Mouse (Mus musculus) liver, embryonic 13.5 days (tissue): ENCODE results near the gene Ciart. TPM values are rescaled to one million over a fixed set of nuclear protein-coding genes. Genes with fewer than 3 reads are reported as not detected.
A peak's percentile ranks its signal among the peaks of the same experiment; 100 is the strongest.
"Not testable (repeated sequence)": the region's sequence is repeated elsewhere in the genome, so short reads cannot be mapped to it uniquely, and the experiment has no call there.

Experiments used
- ATAC-seq: fragments of 200-750 bp; cut with Nextera tagmentation; 2 replicates; pipeline ENCODE4 v1.8.0; 2017; ENCODE audit warnings: low read depth, mild to moderate bottlenecking, moderate number of reproducible peaks, moderate library complexity
- DNase-seq: peaks from one replicate; pipeline ENCODE4 v3.0.0; 2022
- H3K27ac ChIP-seq: fragments of 300-500 bp; sonication (generic); 2 replicates; pipeline ENCODE4 v1.5.1; 2015; ENCODE audit warnings: moderate library complexity, mild to moderate bottlenecking, inconsistent platforms
- H3K27me3 ChIP-seq: fragments of 300-500 bp; sonication (generic); 2 replicates; pipeline ENCODE4 v1.6.1; 2015; ENCODE audit warnings: mild to moderate bottlenecking, inconsistent platforms
- H3K36me3 ChIP-seq: fragments of 300-500 bp; sonication (generic); 2 replicates; pipeline ENCODE4 v1.6.1; 2015; ENCODE audit warnings: mild to moderate bottlenecking, inconsistent platforms
- H3K4me1 ChIP-seq: fragments of 300-500 bp; sonication (generic); replicated peaks from 2 replicates; pipeline ENCODE4 v1.6.1; 2015; ENCODE audit warnings: inconsistent platforms
- H3K4me2 ChIP-seq: fragments of 300-500 bp; sonication (generic); 2 replicates; pipeline ENCODE4 v1.6.1; 2015; ENCODE audit warnings: inconsistent platforms, mild to moderate bottlenecking, moderate library complexity
- H3K4me3 ChIP-seq: fragments of 300-500 bp; sonication (generic); replicated peaks from 2 replicates; pipeline ENCODE4 v1.5.1; 2015; ENCODE audit warnings: mild to moderate bottlenecking, inconsistent platforms
- H3K9ac ChIP-seq: fragments of 300-500 bp; sonication (generic); 2 replicates; pipeline ENCODE4 v1.6.1; 2015; ENCODE audit warnings: mild to moderate bottlenecking, inconsistent platforms
- H3K9me3 ChIP-seq: fragments of 300-500 bp; sonication (generic); replicated peaks from 2 replicates; pipeline ENCODE4 v1.6.1; 2016; ENCODE audit warnings: inconsistent platforms
- WGBS: fragments of 180-500 bp; shearing (Covaris S2); methylation state at CpG from one replicate; pipeline ENCODE4 v1.1.7; 2015; ENCODE audit not compliant: insufficient replicate concordance; 5-methylcytosine and 5-hydroxymethylcytosine counted together
- polyA plus RNA-seq: library from polyadenylated mRNA; unstranded; fragments of >200 nt; fragmentation: Nextera tagmentation; extraction: Ambion mirVana; gene quantifications from 2 replicates; pipeline ENCODE4 v1.2.1, GENCODE M21; 2015

The Ciart gene
- polyA plus RNA-seq, 1 experiment from 2014 or later: 1.4 TPM

DNA sequence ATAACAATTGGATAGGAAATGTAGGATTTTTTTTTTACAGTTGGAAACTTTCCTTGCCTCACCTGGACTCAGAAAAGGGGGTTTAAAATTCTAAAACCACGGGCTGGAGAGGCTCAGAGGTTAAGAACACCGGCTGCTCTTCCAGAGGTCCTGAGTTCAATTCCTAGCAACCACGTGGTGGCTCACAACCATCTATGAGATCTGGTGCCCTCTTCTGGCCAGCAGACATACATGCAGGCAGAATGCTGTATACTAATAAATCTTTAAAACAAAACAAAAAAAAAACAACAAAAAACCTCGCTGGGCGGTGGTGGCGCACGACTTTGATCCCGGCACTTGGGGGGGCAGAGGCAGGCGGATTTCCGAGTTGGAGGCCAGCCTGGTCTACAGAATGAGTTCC, 20.8 kb downstream of the Ciart start:
- H3K4me2 ChIP-seq: no peak overlapping the region
- DNase-seq: no peak
- 45% methylated on average over 10 of the region's 10 CpGs for WGBS

DNA sequence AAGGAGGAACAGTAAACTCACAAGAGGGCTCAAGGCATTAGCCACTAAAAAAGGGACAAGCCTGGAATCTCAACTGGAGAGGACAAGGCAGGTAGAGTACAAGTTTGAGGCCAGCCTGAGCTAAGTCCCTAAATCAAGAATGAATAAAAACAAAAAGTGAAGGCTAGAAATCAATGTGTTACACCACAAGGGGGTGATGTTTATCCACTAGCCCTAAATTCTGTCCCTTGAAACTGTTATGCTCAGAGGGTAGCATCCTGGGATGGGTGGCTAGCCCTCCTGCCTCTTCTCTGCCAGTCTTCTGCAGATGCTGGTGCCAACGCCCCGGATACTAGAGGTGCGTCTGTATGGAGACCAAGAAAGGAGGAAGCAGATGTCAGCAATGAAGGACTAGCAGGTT, 21.7 kb downstream of the Ciart start:
- no peak for DNase-seq
- H3K27me3 ChIP-seq: no peaks in the 10 kb centered on the region
- 71% methylated on average over 3 of the region's 3 CpGs for WGBS
- no peak for ATAC-seq
- no peak overlapping the region for H3K4me3 ChIP-seq
- no peak overlapping the region for H3K27ac ChIP-seq
- H3K9me3 ChIP-seq: no peaks in the 10 kb centered on the region
- H3K9ac ChIP-seq: no peak overlapping the region
- H3K36me3 ChIP-seq: peaks cover 16% of the 10 kb centered on the region
- no peak overlapping the region for H3K4me2 ChIP-seq
- peaks cover 13% of the 10 kb centered on the region for H3K4me1 ChIP-seq

More for the DNA sequence above, 20.8 kb downstream of the Ciart start:
- Histone ChIP-seq H3K4me1 (peaks cover 14% of the 10 kb centered on the region), H3K4me3 (no peak overlapping the region), H3K9ac (no peak overlapping the region), H3K9me3 (no peaks in the 10 kb centered on the region), H3K27ac (no peak overlapping the region), H3K27me3 (no peaks in the 10 kb centered on the region), H3K36me3 (peaks cover 25% of the 10 kb centered on the region)
- no peak for ATAC-seq

DNA sequence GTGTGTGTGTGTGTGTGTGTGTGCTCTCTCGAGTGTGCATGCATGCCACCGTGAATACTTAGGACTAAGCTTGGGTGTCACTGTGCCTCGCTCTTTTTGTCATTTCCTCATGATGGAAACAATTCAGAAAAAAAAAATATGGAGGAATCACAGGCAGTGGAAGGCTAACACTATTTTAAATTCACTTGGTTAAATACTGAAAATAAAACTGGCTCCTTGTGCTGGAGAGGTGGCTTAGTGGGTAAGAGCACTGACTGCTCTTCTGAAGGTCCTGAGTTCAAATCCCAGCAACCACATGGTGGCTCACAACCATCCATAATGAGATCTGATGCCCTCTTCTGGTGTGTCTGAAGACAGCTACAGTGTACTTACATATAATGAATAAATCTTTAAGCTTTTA, 23.8 kb downstream of the Ciart start:
- not testable (repeated sequence) for H3K27me3 ChIP-seq, H3K4me2 ChIP-seq, H3K27ac ChIP-seq, ATAC-seq, DNase-seq, H3K9ac ChIP-seq, H3K4me3 ChIP-seq, H3K9me3 ChIP-seq
- Histone ChIP-seq H3K36me3 (peaks cover 12% of the 10 kb centered on the region), H3K4me1 (peaks cover 22% of the 10 kb centered on the region)
- 63% methylated on average over 3 of the region's 3 CpGs for WGBS

DNA sequence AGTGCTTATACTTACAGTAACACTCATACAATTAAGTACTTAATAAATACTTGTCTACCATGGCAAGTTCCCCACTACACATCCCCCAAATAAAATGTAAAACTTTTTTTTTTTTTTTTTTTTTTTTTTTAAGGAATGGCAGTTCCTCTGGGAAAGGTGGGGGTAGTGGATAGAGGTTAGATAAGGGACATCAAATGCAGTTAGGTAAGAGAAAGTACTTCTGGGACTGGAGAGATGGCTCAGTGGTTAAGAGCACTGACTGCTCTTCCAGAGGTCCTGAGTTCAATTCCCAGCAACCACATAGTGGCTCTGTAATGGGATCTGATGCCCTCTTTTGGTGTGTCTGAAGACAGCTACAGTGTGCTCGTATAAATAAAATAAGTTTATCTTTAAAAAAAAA, 25.0 kb downstream of the Ciart start:
- not testable (repeated sequence) for H3K4me2 ChIP-seq, H3K27me3 ChIP-seq, H3K4me3 ChIP-seq, DNase-seq, H3K27ac ChIP-seq, H3K9ac ChIP-seq, ATAC-seq, H3K9me3 ChIP-seq
- peaks cover 17% of the 10 kb centered on the region for H3K36me3 ChIP-seq
- WGBS: 64% methylated on average over 1 of the region's 1 CpGs
- H3K4me1 ChIP-seq: peaks cover 33% of the 10 kb centered on the region

DNA sequence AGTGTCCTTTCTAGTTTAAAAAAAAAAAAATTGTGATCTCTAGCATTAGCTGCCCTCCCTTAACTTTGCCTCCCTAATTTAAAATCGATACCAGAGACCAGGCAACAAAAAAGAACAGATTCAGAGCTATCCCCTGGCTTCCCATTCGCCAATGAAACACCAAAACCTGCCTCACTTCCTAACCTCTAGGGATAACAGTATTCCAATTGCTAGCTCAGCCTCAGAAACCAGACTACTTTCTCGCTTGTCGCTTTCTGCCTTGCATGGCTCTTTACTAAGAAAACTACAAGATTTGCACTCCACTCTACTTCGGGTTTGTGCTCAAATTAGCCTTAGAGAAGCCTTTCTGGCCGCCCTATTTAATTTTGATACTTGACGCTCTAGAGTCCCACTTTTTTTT, 25.9 kb downstream of the Ciart start:
- H3K4me1 ChIP-seq: peaks cover 42% of the 10 kb centered on the region
- H3K4me3 ChIP-seq: peak overlapping the region; percentile 79
- WGBS: 30% methylated on average over 7 of the region's 7 CpGs
- peak overlapping the region; percentile 84 for H3K27ac ChIP-seq
- peaks cover 26% of the 10 kb centered on the region for H3K36me3 ChIP-seq
- 0 out of 2 replicates have a peak, but pooled peaks have one; percentile 2 for ATAC-seq
- no peak for DNase-seq
- H3K4me2 ChIP-seq: peak overlapping the region; percentile 78
- no peaks in the 10 kb centered on the region for H3K27me3 ChIP-seq
- no peaks in the 10 kb centered on the region for H3K9me3 ChIP-seq
- peak overlapping the region; percentile 88 for H3K9ac ChIP-seq

DNA sequence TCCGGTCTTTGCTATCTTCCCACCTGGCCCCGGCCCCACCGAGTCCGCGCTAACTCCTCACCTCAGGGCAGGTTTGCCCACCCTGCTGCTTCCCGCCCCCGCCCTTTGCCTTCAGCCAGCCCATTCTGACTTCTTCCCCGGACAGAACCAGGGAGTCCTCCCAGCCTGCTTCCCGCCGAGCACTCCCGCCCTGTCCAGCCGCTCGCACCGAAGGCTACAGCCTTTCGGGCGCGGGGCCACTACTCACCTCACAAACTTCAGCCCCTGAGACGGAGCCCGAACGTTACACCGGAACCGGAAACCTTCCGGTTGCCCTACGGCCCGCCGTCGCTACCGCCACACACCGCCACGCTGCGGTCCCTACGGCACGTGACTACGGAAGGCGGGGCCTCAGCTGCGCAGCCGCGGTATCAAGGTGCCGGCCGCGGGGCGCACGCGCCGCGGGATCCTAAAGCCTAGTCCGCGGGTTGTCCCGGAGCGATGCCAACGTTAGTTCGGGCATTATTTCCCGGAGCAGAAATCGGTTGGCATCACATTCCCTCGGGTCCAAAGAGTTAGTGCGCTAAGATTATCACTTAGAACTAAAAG, 26.5 kb downstream of the Ciart start, which contains the start of gene Prpf3:
TSS of gene Prpf3 (minus strand) at position 384 of the 588 bp plus-strand sequence.
- H3K27ac ChIP-seq: peak within 1 kb of the TSS; percentile 84
- ATAC-seq (peak; percentile 97), DNase-seq (peak; percentile 93)
- peaks cover 47% of the 10 kb centered on the region for H3K4me1 ChIP-seq
- peak within 1 kb of the TSS; percentile 88 for H3K9ac ChIP-seq
- H3K4me2 ChIP-seq: peak within 1 kb of the TSS; percentile 78
- H3K27me3 ChIP-seq: no peaks in the 10 kb centered on the region
- peaks cover 31% of the 10 kb centered on the region for H3K36me3 ChIP-seq
- H3K9me3 ChIP-seq: no peaks in the 10 kb centered on the region
- WGBS: under 1% methylated on average over 56 of the region's 56 CpGs
- peak within 1 kb of the TSS; percentile 79 for H3K4me3 ChIP-seq

DNA sequence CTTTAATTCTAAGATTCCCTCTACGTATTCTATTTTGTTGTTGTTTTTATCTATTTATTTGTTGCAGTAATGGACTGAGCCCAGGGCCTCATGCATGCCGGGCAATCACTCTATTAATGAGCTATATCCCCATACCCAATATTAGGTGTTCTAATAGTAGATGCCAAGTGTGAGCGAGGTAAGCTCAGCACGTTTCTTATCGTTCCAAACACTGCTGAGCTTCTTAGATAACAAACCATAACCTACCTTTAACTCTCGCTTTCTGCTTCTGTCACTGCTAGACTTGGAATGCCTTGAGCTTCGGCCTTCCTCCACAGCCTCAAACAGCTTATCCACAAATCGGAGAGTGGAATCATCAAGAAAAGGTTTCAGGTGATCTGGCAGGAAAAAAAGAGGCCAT, 30.7 kb downstream of the Ciart start:
- H3K9ac ChIP-seq: peak overlapping the region; percentile 41; the same call in 1 of the 2 replicates
- peaks cover 49% of the 10 kb centered on the region for H3K4me1 ChIP-seq
- 0 out of 2 replicates have a peak, but pooled peaks have one; percentile 27 for ATAC-seq
- peaks cover 73% of the 10 kb centered on the region for H3K36me3 ChIP-seq
- no peaks in the 10 kb centered on the region for H3K27me3 ChIP-seq
- no peaks in the 10 kb centered on the region for H3K9me3 ChIP-seq
- DNase-seq: no peak
- H3K27ac ChIP-seq: peak overlapping the region; percentile 56
- peak overlapping the region; percentile 25 for H3K4me2 ChIP-seq
- no peak overlapping the region for H3K4me3 ChIP-seq
- WGBS: 48% methylated on average over 8 of the region's 8 CpGs

DNA sequence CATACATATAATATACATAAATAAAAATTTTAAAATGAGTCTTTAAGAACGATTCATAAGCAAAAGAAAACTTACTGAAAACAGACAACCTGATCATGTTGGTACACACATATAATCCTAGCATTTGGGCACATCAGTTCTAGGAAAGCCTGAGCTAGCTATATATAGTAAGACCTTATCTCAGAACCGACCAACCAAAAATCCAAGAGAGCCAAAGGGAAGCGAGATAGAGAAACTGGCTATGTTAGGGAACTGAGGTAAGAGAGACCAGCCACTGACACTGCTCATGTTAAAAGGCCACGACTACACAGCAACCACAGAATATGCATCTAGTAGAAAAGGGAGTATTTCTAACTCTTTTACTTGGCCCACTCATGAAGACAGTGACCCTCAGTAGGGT, 31.4 kb downstream of the Ciart start:
- Histone ChIP-seq H3K4me1 (peaks cover 46% of the 10 kb centered on the region), H3K9me3 (no peaks in the 10 kb centered on the region), H3K27ac (peak overlapping the region; percentile 56), H3K4me3 (no peak overlapping the region), H3K9ac (peak overlapping the region; percentile 41; the same call in 1 of the 2 replicates), H3K4me2 (peak overlapping the region; percentile 25), H3K36me3 (peaks cover 80% of the 10 kb centered on the region), H3K27me3 (no peaks in the 10 kb centered on the region)
- DNase-seq (no peak), ATAC-seq (peak; percentile 66)
- WGBS: 27% methylated on average over 4 of the region's 4 CpGs

DNA sequence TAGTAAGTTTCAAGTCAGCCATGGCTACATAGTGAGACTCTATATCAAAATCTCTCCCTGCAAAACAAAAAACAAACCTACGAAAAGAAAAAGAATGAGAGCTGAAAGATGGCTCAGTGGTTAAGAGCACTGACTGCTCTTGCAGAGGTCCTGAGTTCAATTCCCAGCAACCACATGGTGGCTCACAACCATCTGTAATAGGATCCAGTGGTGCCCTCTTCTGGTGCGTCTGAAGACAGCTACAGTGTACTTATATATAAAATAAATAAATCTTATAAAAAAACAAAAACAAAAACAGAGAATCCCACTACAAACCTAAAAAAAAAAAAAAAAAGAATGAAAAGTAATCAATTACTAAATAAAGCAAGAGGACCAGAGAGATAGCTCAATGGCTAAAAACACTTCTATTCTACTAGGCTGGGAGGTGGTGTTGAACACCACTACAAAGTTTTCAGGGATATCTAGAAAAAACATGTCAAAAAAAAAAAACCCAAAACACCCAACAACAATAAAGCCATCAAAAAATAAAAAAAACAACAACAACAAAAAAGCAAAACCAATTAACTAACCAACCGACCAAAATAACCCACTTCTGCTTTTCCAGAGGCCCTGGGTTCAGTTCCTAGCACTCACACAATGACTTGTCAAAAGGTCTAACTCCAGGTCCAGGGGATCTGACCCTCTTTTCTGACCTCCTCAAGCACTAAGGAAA, 39.4 kb downstream of the Ciart start:
- Histone ChIP-seq H3K27ac (no peak overlapping the region), H3K4me3 (no peak overlapping the region), H3K4me2 (no peak overlapping the region), H3K9ac (no peak overlapping the region), H3K4me1 (peaks cover 12% of the 10 kb centered on the region), H3K27me3 (no peaks in the 10 kb centered on the region), H3K36me3 (peaks cover 92% of the 10 kb centered on the region), H3K9me3 (no peaks in the 10 kb centered on the region)
- 77% methylated on average over 3 of the region's 3 CpGs for WGBS
- DNase-seq (no peak), ATAC-seq (no peak)

DNA sequence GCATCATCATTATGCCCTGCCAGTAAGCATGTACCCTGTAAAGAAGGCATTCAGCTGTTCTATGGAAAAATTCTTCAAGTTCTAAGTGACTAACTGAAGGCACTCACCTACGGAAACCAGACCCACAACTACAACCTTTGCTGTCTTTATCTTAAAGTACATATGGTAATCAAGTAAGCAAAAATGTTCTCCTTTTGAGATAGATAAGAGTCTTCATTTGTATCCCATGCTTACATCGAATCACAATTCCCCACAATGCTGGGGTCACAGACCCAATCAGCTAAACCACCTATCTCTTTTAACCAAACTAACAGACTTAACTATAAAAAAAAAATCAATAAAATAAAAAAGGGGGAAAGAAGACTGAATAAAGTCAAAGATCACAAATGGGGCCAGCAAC, 42.8 kb downstream of the Ciart start:
- Histone ChIP-seq H3K9ac (no peak overlapping the region), H3K27me3 (no peaks in the 10 kb centered on the region), H3K27ac (no peak overlapping the region), H3K4me1 (peaks cover 12% of the 10 kb centered on the region), H3K36me3 (peaks cover 88% of the 10 kb centered on the region), H3K4me2 (no peak overlapping the region), H3K4me3 (no peak overlapping the region), H3K9me3 (no peaks in the 10 kb centered on the region)
- peak; percentile 61 for ATAC-seq
- no peak for DNase-seq
- WGBS: 30% methylated on average over 2 of the region's 2 CpGs

DNA sequence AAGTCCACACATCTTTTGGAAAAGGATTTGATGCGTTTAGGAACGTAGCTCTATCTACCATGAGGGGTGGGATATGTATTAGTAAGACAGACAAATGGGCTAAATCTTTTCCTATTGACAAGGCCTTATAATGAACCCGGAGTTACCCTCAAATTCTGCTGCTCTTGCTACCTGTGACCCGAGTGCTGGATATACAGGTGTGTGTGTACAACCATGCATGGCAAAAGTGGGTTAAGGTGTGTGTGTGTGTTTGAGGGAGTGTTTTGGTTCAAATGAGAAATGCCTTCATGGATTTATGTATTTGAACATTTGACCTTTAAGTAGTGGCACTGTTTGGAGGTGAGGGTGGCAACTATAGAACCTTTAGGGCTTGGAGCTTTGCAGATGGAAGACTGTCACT, 53.0 kb downstream of the Ciart start:
- no peak overlapping the region for H3K27ac ChIP-seq
- WGBS: 92% methylated on average over 4 of the region's 4 CpGs
- H3K4me2 ChIP-seq: no peak overlapping the region
- H3K36me3 ChIP-seq: peaks cover 67% of the 10 kb centered on the region
- H3K9me3 ChIP-seq: no peaks in the 10 kb centered on the region
- DNase-seq: no peak
- H3K4me1 ChIP-seq: no peaks in the 10 kb centered on the region
- no peaks in the 10 kb centered on the region for H3K27me3 ChIP-seq
- ATAC-seq: no peak
- no peak overlapping the region for H3K4me3 ChIP-seq
- no peak overlapping the region for H3K9ac ChIP-seq
